Mouse (Mus musculus) gastrocnemius, adult 2 months (tissue): ENCODE measurements at regions not wholly inside any gene's neighbourhood (a gene's known extent, or its start where the extent isn't known, plus 50 kb on each side); places are given as distances from the start of the nearest gene placed in this dataset. TPM values are rescaled to one million over a fixed set of nuclear protein-coding genes. Genes with fewer than 3 reads are reported as not detected.
A peak's percentile ranks its signal among the peaks of the same experiment; 100 is the strongest.

Source experiments
- DNase-seq: peaks from one replicate; pipeline ENCODE4 v3.0.0; 2022
- H3K27ac ChIP-seq: fragments of 200-600 bp; 2 replicates; pipeline ENCODE4 v1.8.1; 2022; ENCODE audit warnings: mild to moderate bottlenecking
- H3K4me3 ChIP-seq: fragments of 200-600 bp; 2 replicates; pipeline ENCODE4 v1.8.1; 2022; ENCODE audit warnings: mild to moderate bottlenecking, moderate library complexity
- CTCF ChIP-seq: fragments of 200-600 bp; IDR thresholded peaks from 2 replicates; pipeline ENCODE4 v1.8.1; 2022; ENCODE audit warnings: antibody characterized with exemption, mild to moderate bottlenecking, moderate library complexity
- intact Hi-C: fragments of 180-260 bp; cut with DNase I; formaldehyde crosslinking; loops from one replicate; pipeline ENCODE4 v1.15.1; 2025
- microRNA-seq: library from miRNA; unstranded; fragments of <30 nt; microRNA quantifications from one replicate; pipeline ENCODE4 v1.2.0, GENCODE M21; 2021

DNA sequence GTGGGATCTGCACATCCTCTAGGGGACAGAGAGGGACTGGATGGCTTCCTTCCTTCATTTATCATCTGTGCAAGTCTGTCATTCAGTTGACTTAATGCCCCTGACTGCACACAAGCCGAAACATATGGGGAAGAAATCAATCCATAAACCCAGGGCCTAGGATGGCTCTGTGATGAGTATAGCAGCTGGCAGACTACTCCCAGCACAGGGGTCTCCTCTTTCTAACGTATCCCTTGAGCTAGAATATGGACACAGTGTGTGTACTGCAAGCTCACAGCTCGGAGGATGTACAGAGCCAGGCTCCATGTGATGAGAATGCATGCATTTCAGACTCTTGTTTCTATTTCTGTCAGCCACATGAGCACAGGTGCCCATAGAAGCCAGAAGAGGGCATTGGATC is 180.3 kb downstream of the Parn start:
- no peak overlapping the region for H3K4me3 ChIP-seq
- intact Hi-C loops, result loop anchor here (5.0 kb wide), 1 partner anchor 35 kb away; no protein-coding TSS in a partner anchor
- H3K27ac ChIP-seq, result peak overlapping the region; percentile 81
- DNase-seq, result no peak
- no peak for TF ChIP-seq CTCF

DNA sequence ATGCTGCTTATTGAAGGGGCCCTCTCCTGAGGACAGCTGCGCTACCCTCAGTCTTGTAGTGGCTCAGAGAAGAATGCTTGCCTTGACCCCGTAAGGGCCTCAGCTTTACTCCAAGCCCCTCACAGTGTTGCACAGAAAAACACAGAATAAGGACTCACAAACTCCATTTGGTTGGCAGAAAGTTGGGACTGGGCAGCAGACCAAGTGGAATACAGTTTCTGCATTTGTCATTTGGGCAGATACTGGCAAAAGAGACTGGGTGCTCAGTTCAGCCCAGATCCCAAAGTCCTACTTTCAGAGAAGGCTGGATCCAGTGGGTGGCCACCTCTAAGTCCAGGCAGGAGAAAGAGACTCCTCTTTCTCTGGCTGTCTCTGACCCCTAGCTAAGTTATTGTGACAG is 181.4 kb downstream of the Parn start:
- peak overlapping the region; percentile 81 for H3K27ac ChIP-seq
- TF ChIP-seq CTCF, result no peak
- H3K4me3 ChIP-seq, result no peak overlapping the region
- intact Hi-C loops, result loop anchor here (5.0 kb wide), 1 partner anchor 34 kb away; no protein-coding TSS in a partner anchor
- DNase-seq, result peak; percentile 38

DNA sequence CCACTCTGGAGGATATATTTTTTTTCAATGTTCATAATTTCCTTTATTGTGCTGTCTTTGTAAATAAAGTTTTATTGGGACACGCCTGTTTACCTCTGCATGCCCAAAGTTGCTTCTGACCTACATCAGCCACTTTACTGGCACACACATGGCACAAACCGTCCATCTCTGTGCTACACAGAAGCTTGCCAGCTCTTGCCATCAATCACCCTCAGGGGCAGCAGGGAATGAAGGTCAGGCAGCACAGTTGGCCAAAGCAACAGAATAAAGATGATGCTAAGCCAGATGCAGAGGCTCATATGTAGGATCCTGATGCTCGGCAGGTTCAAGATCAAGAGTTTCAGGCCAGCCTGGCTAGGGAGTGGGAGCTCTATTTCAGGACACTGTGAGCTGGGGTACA is 187.7 kb downstream of the Parn start:
- Histone ChIP-seq H3K4me3 (no peak overlapping the region), H3K27ac (peak overlapping the region; percentile 52)
- TF ChIP-seq CTCF, result no peak
- intact Hi-C loops, result no loop called here
- DNase-seq, result peak; percentile 59

GRCm38 (mm10) chr16:13476653-13477052 is 191.3 kb downstream of the Parn start:
- no peak for DNase-seq
- Histone ChIP-seq H3K27ac (no peak overlapping the region), H3K4me3 (no peak overlapping the region)
- intact Hi-C loops, result no loop called here
- no peak for TF ChIP-seq CTCF

- no peak for TF ChIP-seq CTCF
- intact Hi-C loops, result no loop called here
- Histone ChIP-seq H3K4me3 (no peak overlapping the region), H3K27ac (no peak overlapping the region)
- DNase-seq, result no peak
These were observed 193.0 kb downstream of the Parn start for GRCm38 (mm10) chr16:13474956-13475355.

- no peak for TF ChIP-seq CTCF
- H3K27ac ChIP-seq, result no peak overlapping the region
- no peak overlapping the region for H3K4me3 ChIP-seq
- DNase-seq, result no peak
- intact Hi-C loops, result no loop called here
These were observed 193.7 kb downstream of the Parn start for GRCm38 (mm10) chr16:13474274-13474673.

DNA sequence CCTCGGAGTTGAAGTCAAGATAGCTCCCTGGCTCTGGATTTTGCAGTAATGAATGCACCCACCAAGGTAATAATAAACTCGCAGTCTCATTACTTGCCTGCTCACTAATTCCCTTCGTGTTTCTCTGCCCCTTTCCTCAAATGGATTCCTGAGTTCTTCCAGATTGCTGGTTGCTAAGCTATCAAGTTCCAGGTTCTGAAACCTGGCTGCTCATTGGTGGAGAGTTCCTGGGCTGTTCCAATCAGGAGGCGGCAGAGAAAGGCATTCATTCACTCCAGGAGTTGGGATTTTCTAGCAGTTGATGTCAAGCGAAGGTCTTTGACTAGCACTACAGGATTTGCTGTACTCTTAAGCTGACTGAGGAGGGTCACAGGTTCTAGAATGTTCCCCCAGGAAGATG is 200.8 kb downstream of the Parn start:
- no peak for TF ChIP-seq CTCF
- no peak for DNase-seq
- intact Hi-C loops, result no loop called here
- H3K27ac ChIP-seq, result no peak overlapping the region
- no peak overlapping the region for H3K4me3 ChIP-seq

Small RNA genes lying in the stretch of these regions (microRNA-seq; reads per million reads assigned to microRNA genes)
- not detected for gene Mir6365
